Mouse (Mus musculus) ES-E14 (cell line): Measurements from ENCODE around the gene Esf1.

Experiments
- HCFC1 ChIP-seq: IDR thresholded peaks from 2 replicates; pipeline ENCODE4 v1.6.1; 2012; ENCODE audit warnings: low read length, inconsistent platforms, borderline replicate concordance; ENCODE audit not compliant: insufficient read depth
- ZNF384 ChIP-seq: IDR thresholded peaks from 2 replicates; pipeline ENCODE4 v1.6.1; 2012; ENCODE audit warnings: low read depth, low read length, inconsistent platforms

- TF ChIP-seq HCFC1, result peak; percentile 76
- no peak for TF ChIP-seq ZNF384
Observed at GRCm38 (mm10) chr2:140170127-140170802, at the start of gene Esf1, which contains the start of gene Ndufaf5.
